Mouse (Mus musculus) testis, postnatal 14 days (tissue): ENCODE data around the gene Gm4559.
"Not testable (repeated sequence)": the region's sequence is repeated elsewhere in the genome, so short reads cannot be mapped to it uniquely, and the experiment has no call there.

Experiments
- DNase-seq: peaks from one replicate; pipeline ENCODE4 v3.0.0; 2021; ENCODE audit warnings: low spot score

The Gm4559 gene

GRCm38 (mm10) chr7:142274263-142274662 lies at the start of gene Gm4559:
Gene Gm4559 (minus strand): TSS chr7:142274363.
- DNase-seq: not testable (repeated sequence)

DNA sequence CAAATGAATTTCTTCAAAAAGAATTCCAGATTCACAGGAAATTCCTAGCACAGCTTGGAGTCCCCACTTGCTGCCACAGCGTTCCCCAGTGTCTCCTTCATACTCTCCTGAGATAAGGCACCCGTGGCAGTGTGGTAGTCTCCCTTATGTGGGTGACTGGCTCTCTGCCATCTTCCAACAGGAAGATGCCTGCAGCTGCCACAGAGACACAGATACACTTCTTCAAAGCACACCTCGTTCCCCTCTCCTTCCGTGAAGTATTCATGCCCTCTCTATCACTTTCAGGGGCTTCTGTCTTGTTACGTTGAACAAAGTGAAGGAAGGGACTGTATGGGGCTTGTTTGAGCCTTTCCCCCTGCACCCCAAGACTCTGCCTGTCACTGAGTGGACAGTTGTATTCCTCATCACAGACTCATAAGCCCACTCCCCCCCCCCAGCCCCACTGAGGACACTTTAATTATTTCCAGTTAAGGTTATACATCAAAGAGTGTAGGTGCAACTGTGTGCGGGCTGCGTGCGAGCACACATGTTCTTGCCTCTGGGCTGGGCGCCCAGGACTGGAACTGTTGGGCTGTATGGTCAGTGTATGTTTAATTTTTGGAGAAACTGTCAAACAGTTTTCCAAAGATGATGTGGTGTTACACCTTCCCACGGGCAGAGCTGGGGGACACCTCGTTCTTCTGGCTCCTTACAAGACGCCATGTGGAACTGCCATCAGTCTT lies 49.4 kb upstream of the Gm4559 start:
- DNase-seq: no peak

- DNase-seq: no peak
Observed at GRCm38 (mm10) chr7:142322641-142323040, 48.5 kb upstream of the Gm4559 start.

DNA sequence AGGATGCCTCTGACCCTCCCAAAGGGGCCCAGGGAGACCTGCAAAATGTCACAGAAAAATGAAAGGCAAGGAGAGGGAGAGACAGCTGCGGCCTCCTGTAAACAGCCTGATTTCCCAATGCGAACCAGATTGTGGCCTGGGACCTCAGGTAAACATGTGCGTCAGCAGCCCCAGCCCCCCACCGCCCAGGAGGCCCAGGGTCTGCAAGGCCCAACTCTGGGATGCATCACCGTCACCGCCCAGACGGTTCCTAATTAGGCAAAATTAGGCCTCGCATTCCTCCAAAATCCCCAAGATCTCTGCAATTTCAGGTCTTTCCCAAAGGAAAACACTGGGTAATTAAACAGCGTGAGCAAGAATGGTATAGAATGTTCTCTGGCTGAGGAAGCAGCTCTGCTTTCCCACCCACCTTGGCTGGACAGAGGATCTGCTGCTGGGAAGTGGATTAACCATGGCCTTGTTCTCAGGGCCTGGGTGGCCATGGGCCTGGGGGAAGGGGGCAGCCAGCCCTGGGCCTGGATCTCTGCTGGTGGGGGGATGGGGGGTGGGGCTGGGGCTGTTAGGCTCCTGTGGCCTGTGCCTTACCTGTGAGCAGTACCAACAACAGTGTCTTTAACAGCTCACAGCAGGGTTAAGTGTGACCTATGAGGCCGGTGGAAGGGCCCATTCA lies 47.6 kb upstream of the Gm4559 start:
- DNase-seq: not testable (repeated sequence)

- no peak for DNase-seq
Observed at GRCm38 (mm10) chr7:142320906-142321305, 46.7 kb upstream of the Gm4559 start.

DNA sequence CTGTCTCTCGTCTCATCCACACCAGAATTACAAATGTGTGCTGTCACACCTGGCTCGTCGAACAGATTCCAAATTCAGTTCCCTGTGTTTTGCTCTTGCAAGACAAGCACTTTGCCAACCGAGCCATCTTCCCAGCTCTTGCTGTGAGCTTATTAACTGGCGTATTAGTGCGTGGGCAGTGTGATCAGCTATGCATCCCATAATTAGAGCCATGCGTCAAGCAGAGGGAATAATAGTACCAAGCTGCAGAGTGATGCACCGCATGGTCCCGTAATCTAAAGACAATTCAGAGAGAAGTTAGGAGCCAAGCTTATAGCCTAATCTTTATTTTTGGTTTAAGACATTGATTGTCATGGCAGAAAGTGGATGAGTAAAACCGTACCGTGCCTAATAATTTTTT lies 45.0 kb upstream of the Gm4559 start:
- DNase-seq: no peak

DNA sequence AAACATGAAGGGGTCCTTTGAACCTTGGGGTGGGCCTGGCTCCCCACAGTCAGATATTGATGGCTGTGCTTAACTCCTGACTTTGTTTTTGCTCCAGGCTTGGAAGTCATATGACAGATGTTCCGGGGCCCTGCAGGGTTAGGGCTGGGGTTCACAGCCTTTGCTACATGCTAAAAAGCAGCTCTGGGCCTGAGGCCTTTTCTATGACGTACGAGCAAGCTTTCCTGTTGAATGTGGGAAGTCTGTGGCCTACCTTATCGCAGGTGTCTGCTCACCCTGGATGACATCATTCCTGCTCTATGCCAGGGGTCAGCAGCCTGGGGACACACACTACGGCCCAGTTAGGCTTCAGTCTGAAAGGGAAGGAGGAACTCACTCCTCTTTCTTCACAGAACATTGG lies 43.1 kb upstream of the Gm4559 start:
- no peak for DNase-seq

GRCm38 (mm10) chr7:142316558-142316957 lies 42.4 kb upstream of the Gm4559 start:
- DNase-seq: no peak

DNA sequence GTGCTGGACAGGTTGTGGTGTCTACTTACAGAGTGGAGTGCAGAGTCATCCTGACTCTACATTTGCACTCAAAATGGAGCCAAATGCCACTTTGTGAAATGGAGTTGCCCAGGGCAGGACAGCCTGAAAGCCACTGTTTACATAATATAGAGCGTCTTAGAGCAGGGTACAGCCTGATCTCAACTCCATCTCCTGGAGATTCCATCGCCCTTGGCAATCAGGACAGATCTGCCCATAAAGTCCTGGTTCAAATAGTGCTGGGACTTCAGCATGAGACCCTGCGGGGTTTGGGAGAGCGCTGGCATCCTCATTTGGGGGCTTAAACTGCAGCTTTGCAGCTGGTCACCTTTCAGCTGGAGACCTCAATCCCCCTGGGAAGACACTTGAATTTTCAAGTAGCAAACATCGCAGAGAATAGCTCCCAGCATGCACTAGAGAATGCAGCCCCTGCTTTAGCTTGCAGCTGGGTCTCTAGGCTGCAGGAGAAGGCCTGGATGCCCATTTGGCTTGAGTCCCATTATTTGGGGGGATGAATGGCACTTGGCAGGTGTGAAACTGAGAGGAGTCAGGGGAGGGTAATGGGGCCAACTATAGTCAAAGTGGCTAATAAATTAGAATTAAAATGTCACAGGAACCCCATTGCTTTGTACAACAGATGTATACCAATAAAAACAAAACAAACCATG lies 40.6 kb upstream of the Gm4559 start:
- DNase-seq: no peak

- not testable (repeated sequence) for DNase-seq
Observed at GRCm38 (mm10) chr7:142303929-142304328, 29.8 kb upstream of the Gm4559 start.

GRCm38 (mm10) chr7:142303249-142303648 lies 29.1 kb upstream of the Gm4559 start, which contains the start of gene Krtap5-4:
Gene Krtap5-4 (plus strand): TSS chr7:142303549.
- DNase-seq: no peak

DNA sequence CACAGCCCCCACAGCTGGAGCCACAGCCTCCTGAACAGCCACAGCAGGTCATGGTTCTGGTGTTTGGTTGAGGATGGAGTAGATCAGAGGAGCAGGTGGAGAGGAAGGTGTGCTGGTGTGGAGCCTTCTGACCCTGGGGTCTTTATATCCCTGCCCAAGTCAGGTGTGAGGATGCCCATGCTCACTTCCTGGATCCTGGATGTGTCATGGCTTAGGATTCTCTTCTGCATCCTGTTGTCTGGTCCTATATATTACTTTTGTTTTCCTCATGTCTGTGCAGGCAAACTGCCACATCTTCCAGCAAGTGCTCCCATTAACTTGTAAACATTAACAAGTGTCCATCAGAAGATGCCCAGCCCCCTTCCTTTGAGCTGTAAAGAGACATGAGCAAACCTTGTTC lies 22.9 kb upstream of the Gm4559 start, which contains the start of gene Krtap5-1:
Krtap5-1 (minus strand) TSS at position 101 of the 400 bp plus-strand sequence.
- DNase-seq: not testable (repeated sequence)

DNA sequence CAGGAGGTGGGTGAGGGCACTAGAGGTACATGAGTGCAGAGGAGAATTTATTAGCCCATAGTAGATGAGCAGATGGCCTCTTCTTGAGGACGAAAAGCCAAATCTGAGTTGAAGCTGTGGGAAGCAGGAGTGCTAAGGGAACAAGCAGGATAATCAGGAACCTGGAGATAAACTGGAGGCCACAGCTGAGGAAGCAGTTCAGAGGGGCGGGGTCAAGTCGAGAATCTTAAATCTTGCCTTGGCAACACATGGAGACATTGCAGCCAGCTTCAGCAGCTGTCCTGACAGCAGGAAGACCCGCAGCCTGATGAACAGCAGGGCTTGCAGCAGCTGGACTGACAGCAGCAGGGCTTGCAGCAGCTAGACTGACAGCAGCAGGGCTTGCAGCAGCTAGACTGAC lies 21.9 kb upstream of the Gm4559 start:
- DNase-seq: not testable (repeated sequence)

- DNase-seq: no peak
Observed at GRCm38 (mm10) chr7:142295418-142295817, 21.3 kb upstream of the Gm4559 start.

- not testable (repeated sequence) for DNase-seq
Observed at GRCm38 (mm10) chr7:142293851-142294250, 19.7 kb upstream of the Gm4559 start.

DNA sequence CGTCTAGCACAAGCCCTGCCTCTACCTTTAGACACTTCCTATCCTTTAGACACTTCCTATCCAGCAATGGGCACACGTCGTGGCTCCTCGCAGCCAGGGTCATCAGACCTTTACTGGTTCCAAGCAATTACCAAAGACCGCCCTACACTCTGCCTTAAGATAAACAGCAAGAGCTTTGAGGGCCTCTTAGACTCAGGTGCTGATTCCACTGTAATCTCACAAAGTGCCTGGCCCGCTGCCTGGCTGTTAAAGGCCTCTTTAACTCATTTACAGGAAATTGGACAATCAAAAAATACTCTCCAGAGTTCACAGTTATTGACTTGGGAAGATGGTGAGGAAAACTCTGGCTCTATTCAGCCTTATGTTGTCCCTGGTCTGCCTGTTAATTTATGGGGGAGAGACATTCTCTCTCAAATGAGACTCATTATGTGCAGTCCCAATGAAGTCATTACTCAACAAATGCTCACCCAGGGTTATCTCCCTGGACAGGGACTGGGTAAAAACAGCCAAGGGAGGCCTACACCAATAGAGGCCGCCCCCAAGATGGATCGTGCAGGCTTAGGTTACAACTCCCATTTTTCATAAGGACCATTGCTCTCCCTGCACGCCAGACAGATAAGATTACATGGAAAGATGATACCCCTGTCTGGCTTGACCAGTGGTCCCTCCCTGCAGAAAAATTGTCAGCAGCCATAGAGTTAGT lies 11.9 kb upstream of the Gm4559 start:
- DNase-seq: not testable (repeated sequence)

GRCm38 (mm10) chr7:142285130-142285835 lies 11.1 kb upstream of the Gm4559 start:
- peak; percentile 29 for DNase-seq

DNA sequence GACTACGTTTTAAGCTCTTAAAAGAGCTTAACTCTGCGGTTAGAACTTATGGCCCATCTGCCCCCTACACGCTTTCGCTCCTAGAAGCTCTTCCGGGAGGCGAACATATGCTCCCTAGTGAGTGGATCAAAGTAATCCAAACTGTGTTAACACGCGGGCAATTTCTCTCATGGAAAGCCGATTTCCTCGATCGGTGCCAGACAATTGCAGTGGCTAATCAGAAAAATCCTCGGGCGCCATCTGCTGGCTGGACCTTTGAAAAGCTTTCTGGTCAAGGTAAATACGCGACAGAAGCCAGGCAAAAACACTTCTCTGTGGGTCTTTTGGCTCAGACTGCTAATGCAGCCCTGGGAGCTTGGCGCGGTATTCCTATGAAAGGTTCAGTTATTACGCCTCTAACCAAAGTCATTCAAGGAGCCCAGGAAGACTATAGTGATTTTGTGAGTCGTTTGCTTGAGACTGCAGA lies 10.5 kb upstream of the Gm4559 start:
- peak; percentile 87 for DNase-seq

- DNase-seq: peak; percentile 76
Observed at GRCm38 (mm10) chr7:142284023-142284591, 9.9 kb upstream of the Gm4559 start.

DNA sequence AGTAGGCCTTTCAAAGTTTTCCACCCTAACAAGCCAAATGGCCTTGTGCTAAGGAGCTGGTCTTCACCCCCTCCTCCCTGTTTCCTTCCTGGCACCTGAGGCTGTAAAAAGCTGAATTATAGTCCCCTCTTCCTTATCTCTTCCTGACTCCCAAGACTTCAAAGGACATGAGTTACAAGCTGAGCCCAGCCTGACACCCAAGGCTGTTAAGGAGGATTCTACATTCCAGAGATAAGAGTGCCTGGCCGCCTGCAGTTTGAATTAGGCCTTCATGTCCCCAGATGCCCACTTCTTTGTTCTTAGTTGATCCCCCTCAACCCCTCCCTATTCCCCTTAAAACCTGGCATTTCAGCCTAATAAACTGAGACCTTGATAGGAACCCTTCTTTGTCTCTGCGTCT lies 8.7 kb upstream of the Gm4559 start:
- DNase-seq: peak; percentile 73

- DNase-seq: not testable (repeated sequence)
Observed at GRCm38 (mm10) chr7:142279291-142279690, 5.1 kb upstream of the Gm4559 start.
